In the genomic region with DNA sequence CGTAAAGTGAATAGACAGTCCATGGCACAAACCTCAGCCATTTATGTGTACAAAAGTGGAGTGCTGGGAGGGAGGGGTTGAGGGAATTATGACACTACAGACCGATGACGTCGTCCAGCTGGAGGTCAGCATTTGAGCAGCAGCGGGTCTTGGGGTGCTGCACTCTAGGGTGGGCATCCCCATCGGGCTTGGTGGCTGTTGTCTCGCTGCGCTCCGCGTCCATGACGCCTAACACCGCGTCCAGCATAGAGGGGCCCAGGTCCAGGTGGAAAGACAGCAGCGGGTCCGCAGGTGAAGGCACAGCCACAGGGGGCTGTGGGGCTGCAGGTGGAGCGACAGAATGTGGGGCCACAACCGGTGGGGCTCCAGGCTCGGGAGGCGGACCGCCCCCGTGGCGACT, we compare ENCODE assay signal across 8 mouse cellular contexts. TPM values are rescaled to one million over a fixed set of nuclear protein-coding genes. Genes with fewer than 3 reads are reported as not detected.
DNase-seq lines count a peak whose midpoint lies in the region; ATAC-seq and TF ChIP-seq lines count a peak whose summit lies in the region.

No protein-coding gene starts in this region.

- peaks cover 89% of the 10 kb centered on the region for H3K4me1 ChIP-seq in megakaryocyte, embryonic 14.5 days
- peaks cover 19% of the 10 kb centered on the region for H3K4me1 ChIP-seq in intestine, embryonic 14.5 days (replicated peaks; ENCODE audit: control insufficient read depth, insufficient read depth, low read length)
- peaks cover 16% of the 10 kb centered on the region for H3K4me1 ChIP-seq in olfactory bulb, adult 2 months (ENCODE audit: control insufficient read depth, insufficient read depth, low read length)

- H3K4me2 ChIP-seq in intestine, embryonic 14.5 days (ENCODE audit: low read length) = peak overlapping the region; percentile 86

- H3K9me3 ChIP-seq in megakaryocyte, embryonic 14.5 days = no peaks in the 10 kb centered on the region
- H3K9me3 ChIP-seq in intestine, embryonic 14.5 days (ENCODE audit: control insufficient read depth, low read length) = no peaks in the 10 kb centered on the region

- WGBS in intestine, embryonic 14.5 days = 26% methylated on average over 22 of the region's 22 CpGs
- WGBS in olfactory bulb, adult 2 months = 14% methylated on average over 22 of the region's 22 CpGs

- no peak overlapping the region for H3K27ac ChIP-seq in intestine, embryonic 14.5 days (ENCODE audit: low read depth)
- H3K27ac ChIP-seq in olfactory bulb, adult 2 months (ENCODE audit: insufficient read depth, low read depth, low read length) = no peak overlapping the region

- peaks cover 6% of the 10 kb centered on the region for H3K27me3 ChIP-seq in megakaryocyte, embryonic 14.5 days (replicated peaks)
- H3K27me3 ChIP-seq in intestine, embryonic 14.5 days (replicated peaks; ENCODE audit: control insufficient read depth, insufficient read depth, low read length) = peaks cover 8% of the 10 kb centered on the region; the same call in 1 of the 2 replicates

- DNase-seq in cerebellum, postnatal 14 days = peak; percentile 44 to 51
- no peak for DNase-seq in cerebellum, postnatal 36 days
- DNase-seq in intestine, embryonic 14.5 days (ENCODE audit: low spot score) = no peak
- DNase-seq in yolk sac, embryonic 10.5 days (ENCODE audit: low spot score) = no peak
- DNase-seq in gastrocnemius, postnatal 14 days = no peak

- no peak overlapping the region for H3K9ac ChIP-seq in intestine, embryonic 14.5 days (ENCODE audit: low read length)

- intact Hi-C loops in gastrocnemius, postnatal 14 days (cut with DNase I; ENCODE audit: low total_unique reads) = no loop called here

- H3K4me3 ChIP-seq in megakaryocyte, embryonic 14.5 days (replicated peaks) = peak overlapping the region; percentile 78
- H3K4me3 ChIP-seq in intestine, embryonic 14.5 days (ENCODE audit: low read depth, low read length) = no peak overlapping the region
- H3K4me3 ChIP-seq in olfactory bulb, adult 2 months (ENCODE audit: insufficient read depth, low read depth, low read length) = peak overlapping the region; percentile 24

- TF ChIP-seq CTCF in olfactory bulb, adult 2 months (IDR thresholded peaks at IDR 0.05; ENCODE audit: insufficient read depth, low read depth, low read length) = no peak

- TF ChIP-seq POLR2A in olfactory bulb, adult 2 months (IDR thresholded peaks at IDR 0.05; ENCODE audit: insufficient read depth, low read depth, low read length) = no peak

- no peak for ATAC-seq in megakaryocyte, adult 5-6 weeks (ENCODE audit: poor library complexity, severe bottlenecking)
- no peak for ATAC-seq in intestine, embryonic 14.5 days (replicated peaks; ENCODE audit: low FRiP score, low TSS enrichment, low read depth)

- H3K36me3 ChIP-seq in megakaryocyte, embryonic 14.5 days (replicated peaks; ENCODE audit: low read length) = peaks cover 64% of the 10 kb centered on the region
- peaks cover 17% of the 10 kb centered on the region for H3K36me3 ChIP-seq in intestine, embryonic 14.5 days (ENCODE audit: control insufficient read depth, insufficient read depth, low read length)

RNA-seq across cellular contexts. Expression of a gene that starts 1.1 kb away (rescaled TPM):
- polyA plus RNA-seq in megakaryocyte, embryonic 14.5 days (2012; ENCODE audit: insufficient read depth, low replicate concordance) = 1.6 and 5.1 TPM in 2 replicates
- 2.6 and 3.0 TPM in 2 replicates for total RNA-seq in megakaryocyte, adult 5-6 weeks (2015)
- total RNA-seq in megakaryocyte, adult 5-6 weeks (2017) = 4.1 and 5.2 TPM in 2 replicates
- polyA plus RNA-seq in intestine, embryonic 14.5 days (2014; fragmentation: Nextera tagmentation; extraction: Ambion mirVana) = 2.4 and 2.7 TPM in 2 replicates
- not detected in 2 replicates for polyA plus RNA-seq in olfactory bulb, adult 2 months (2012; ENCODE audit: insufficient read depth, insufficient read length, low replicate concordance, missing spikeins)
- 1 to 10 TPM; 2.1 to 2.3 TPM for total RNA-seq in gastrocnemius, postnatal 14 days (2021)

RNA-seq across cellular contexts. Expression of a gene that starts 13.4 kb away (rescaled TPM):
- 634 and 2,176 TPM in 2 replicates for polyA plus RNA-seq in megakaryocyte, embryonic 14.5 days (2012; ENCODE audit: insufficient read depth, low replicate concordance)
- not detected in 2 replicates for total RNA-seq in megakaryocyte, adult 5-6 weeks (2015)
- total RNA-seq in megakaryocyte, adult 5-6 weeks (2017) = not detected in 2 replicates
- 58.5 and 62.4 TPM in 2 replicates for polyA plus RNA-seq in intestine, embryonic 14.5 days (2014; fragmentation: Nextera tagmentation; extraction: Ambion mirVana)
- not detected in 2 replicates for polyA plus RNA-seq in olfactory bulb, adult 2 months (2012; ENCODE audit: insufficient read depth, insufficient read length, low replicate concordance, missing spikeins)
- 1 to 10 TPM; 6.5 to 6.9 TPM for total RNA-seq in gastrocnemius, postnatal 14 days (2021)

RNA-seq across cellular contexts. Expression of a gene that starts 14.4 kb away (rescaled TPM):
- polyA plus RNA-seq in megakaryocyte, embryonic 14.5 days (2012; ENCODE audit: insufficient read depth, low replicate concordance) = 56.6 and 193 TPM in 2 replicates
- 34.2 and 48.8 TPM in 2 replicates for total RNA-seq in megakaryocyte, adult 5-6 weeks (2015)
- total RNA-seq in megakaryocyte, adult 5-6 weeks (2017) = 35.2 TPM in 2 replicates
- polyA plus RNA-seq in intestine, embryonic 14.5 days (2014; fragmentation: Nextera tagmentation; extraction: Ambion mirVana) = 48.2 and 51.4 TPM in 2 replicates
- polyA plus RNA-seq in olfactory bulb, adult 2 months (2012; ENCODE audit: insufficient read depth, insufficient read length, low replicate concordance, missing spikeins) = 552 and 558 TPM in 2 replicates
- 10 to 100 TPM; 26.9 to 33.9 TPM for total RNA-seq in gastrocnemius, postnatal 14 days (2021)

RNA-seq across cellular contexts. Expression of a gene that starts 32.0 kb away (rescaled TPM):
- polyA plus RNA-seq in megakaryocyte, embryonic 14.5 days (2012; ENCODE audit: insufficient read depth, low replicate concordance) = not detected in 2 replicates
- total RNA-seq in megakaryocyte, adult 5-6 weeks (2015) = not detected in 2 replicates
- total RNA-seq in megakaryocyte, adult 5-6 weeks (2017) = not detected in 2 replicates
- polyA plus RNA-seq in intestine, embryonic 14.5 days (2014; fragmentation: Nextera tagmentation; extraction: Ambion mirVana) = 5.2 and 7.1 TPM in 2 replicates
- 162 and 238 TPM in 2 replicates for polyA plus RNA-seq in olfactory bulb, adult 2 months (2012; ENCODE audit: insufficient read depth, insufficient read length, low replicate concordance, missing spikeins)
- total RNA-seq in gastrocnemius, postnatal 14 days (2021) = 1 to 10 TPM; 2.3 to 5.3 TPM

Comparison
In these comparisons a context has a peak if more than half of its experiments do, and no peak if none do; other contexts are left out.
1. DNase-seq: peak in cerebellum, postnatal 14 days (2 of 2); none in cerebellum, postnatal 36 days (0 of 2), intestine, embryonic 14.5 days (single experiment), yolk sac, embryonic 10.5 days (single experiment) and gastrocnemius, postnatal 14 days (single experiment).
2. RNA of a gene that starts 13.4 kb away (polyA plus RNA-seq): 634 to 2,176 TPM in megakaryocyte, embryonic 14.5 days and 58.5 to 62.4 TPM in intestine, embryonic 14.5 days; not detected in olfactory bulb, adult 2 months; every median in the first group is over 10 times any median in the second.